ENCODE assay signal across 11 mouse cellular contexts in the genomic region with DNA sequence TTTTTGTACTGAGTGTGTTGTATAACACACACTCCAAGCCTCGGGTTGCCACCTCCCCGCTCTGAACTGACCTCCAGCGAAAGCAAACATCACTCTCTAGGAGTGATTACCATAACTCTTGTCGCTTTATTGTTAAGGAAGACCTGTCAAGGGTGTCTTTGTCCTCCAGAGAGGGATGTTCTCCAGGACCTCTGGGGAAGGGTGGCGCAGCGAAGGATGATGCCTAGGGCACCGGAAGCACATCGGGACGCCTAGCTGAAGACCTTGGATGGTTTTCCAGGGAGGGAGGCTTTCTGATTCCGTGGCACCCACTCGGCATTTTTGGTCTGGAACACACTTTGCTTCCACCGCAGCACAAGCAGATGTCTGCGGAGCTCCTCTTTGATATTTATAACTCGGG. TPM values are rescaled to one million over a fixed set of nuclear protein-coding genes. Genes with fewer than 3 reads are reported as not detected.
A peak's percentile ranks its signal among the peaks of the same experiment; 100 is the strongest.
DNase-seq lines count a peak whose midpoint lies in the region; ATAC-seq lines count a peak whose summit lies in the region.
"Had no signal": no experiment of that assay in that cellular context is flagged by ENCODE, and none has a peak within 500 bp of the region (broad histone marks: within the 10 kb centered on the region; RNA-seq: fewer than 3 reads in every experiment).

No protein-coding gene starts in this region.

- H3K4me2 ChIP-seq in hindbrain, embryonic 12.5 days (replicated peaks): 0 out of 2 replicates have a peak overlapping the region, but pooled peaks have one; percentile 56
- no peak overlapping the region for H3K4me2 ChIP-seq in hindbrain, embryonic 11.5 days (replicated peaks; ENCODE audit: low read depth, low read length)
- H3K4me2 ChIP-seq in midbrain, embryonic 12.5 days (replicated peaks): 0 out of 2 replicates have a peak overlapping the region, but pooled peaks have one; percentile 58
- H3K4me2 ChIP-seq in midbrain, embryonic 14.5 days (ENCODE audit: low read length): no peak overlapping the region
- H3K4me2 ChIP-seq in liver, embryonic 13.5 days: peak overlapping the region; percentile 78

- H3K4me1 ChIP-seq in hindbrain, embryonic 12.5 days: peaks cover 28% of the 10 kb centered on the region
- H3K4me1 ChIP-seq in hindbrain, embryonic 11.5 days (replicated peaks; ENCODE audit: control insufficient read depth, insufficient read depth, low read length): peaks cover 9% of the 10 kb centered on the region
- peaks cover 30% of the 10 kb centered on the region for H3K4me1 ChIP-seq in midbrain, embryonic 12.5 days
- H3K4me1 ChIP-seq in midbrain, embryonic 14.5 days (ENCODE audit: control insufficient read depth, insufficient read depth, low read length): peaks cover 11% of the 10 kb centered on the region; the same call in 1 of the 2 replicates
- peaks cover 36% of the 10 kb centered on the region for H3K4me1 ChIP-seq in liver, embryonic 13.5 days (replicated peaks)

- ATAC-seq in hindbrain, embryonic 12.5 days (ENCODE audit: low FRiP score): no peak
- no peak for ATAC-seq in hindbrain, embryonic 11.5 days (ENCODE audit: low FRiP score)
- ATAC-seq in midbrain, embryonic 12.5 days (ENCODE audit: low FRiP score, low read depth): no peak
- no peak for ATAC-seq in midbrain, embryonic 14.5 days (ENCODE audit: low FRiP score, low TSS enrichment)
- ATAC-seq in liver, embryonic 13.5 days (ENCODE audit: low read depth): no peak

- H3K27ac ChIP-seq in hindbrain, embryonic 12.5 days: no peak overlapping the region
- no peak overlapping the region for H3K27ac ChIP-seq in hindbrain, embryonic 11.5 days (ENCODE audit: low read depth, low read length)
- H3K27ac ChIP-seq in midbrain, embryonic 12.5 days (replicated peaks): no peak overlapping the region
- H3K27ac ChIP-seq in midbrain, embryonic 14.5 days (replicated peaks; ENCODE audit: low read depth, low read length): no peak overlapping the region
- H3K27ac ChIP-seq in liver, embryonic 13.5 days: peak overlapping the region; percentile 29
- H3K27ac ChIP-seq: hindbrain, embryonic 15.5 days; neural tube, embryonic 13.5 days had no signal

- no peaks in the 10 kb centered on the region for H3K9me3 ChIP-seq in hindbrain, embryonic 12.5 days (replicated peaks)
- no peaks in the 10 kb centered on the region for H3K9me3 ChIP-seq in hindbrain, embryonic 11.5 days (ENCODE audit: control insufficient read depth, low read length)
- H3K9me3 ChIP-seq in midbrain, embryonic 12.5 days: no peaks in the 10 kb centered on the region
- no peaks in the 10 kb centered on the region for H3K9me3 ChIP-seq in midbrain, embryonic 14.5 days (ENCODE audit: control insufficient read depth, low read length)
- H3K9me3 ChIP-seq in liver, embryonic 13.5 days (replicated peaks): no peaks in the 10 kb centered on the region
- H3K9me3 ChIP-seq: hindbrain, embryonic 15.5 days; neural tube, embryonic 13.5 days had no signal

- H3K4me3 ChIP-seq in hindbrain, embryonic 12.5 days: no peak overlapping the region
- no peak overlapping the region for H3K4me3 ChIP-seq in hindbrain, embryonic 11.5 days (ENCODE audit: low read depth, low read length)
- H3K4me3 ChIP-seq in midbrain, embryonic 12.5 days: no peak overlapping the region
- H3K4me3 ChIP-seq in midbrain, embryonic 14.5 days (replicated peaks; ENCODE audit: low read depth, low read length): no peak overlapping the region
- peak overlapping the region; percentile 61 for H3K4me3 ChIP-seq in liver, embryonic 13.5 days (replicated peaks)
- H3K4me3 ChIP-seq: hindbrain, embryonic 15.5 days; neural tube, embryonic 13.5 days had no signal

- H3K27me3 ChIP-seq in hindbrain, embryonic 12.5 days: no peaks in the 10 kb centered on the region; the same call in 1 of the 2 replicates
- H3K27me3 ChIP-seq in hindbrain, embryonic 11.5 days (ENCODE audit: control insufficient read depth, insufficient read depth, low read length): no peaks in the 10 kb centered on the region
- H3K27me3 ChIP-seq in midbrain, embryonic 12.5 days: peaks cover 20% of the 10 kb centered on the region; the same call in 1 of the 2 replicates
- H3K27me3 ChIP-seq in midbrain, embryonic 14.5 days (ENCODE audit: control insufficient read depth, insufficient read depth, low read length): no peaks in the 10 kb centered on the region
- no peaks in the 10 kb centered on the region for H3K27me3 ChIP-seq in liver, embryonic 13.5 days
- H3K27me3 ChIP-seq: hindbrain, embryonic 15.5 days; neural tube, embryonic 13.5 days had no signal

- intact Hi-C loops in left cerebral cortex, postnatal 4 days (cut with DNase I): no loop called here

- H3K36me3 ChIP-seq in hindbrain, embryonic 12.5 days: no peaks in the 10 kb centered on the region
- no peaks in the 10 kb centered on the region for H3K36me3 ChIP-seq in hindbrain, embryonic 11.5 days (ENCODE audit: control insufficient read depth, insufficient read depth, low read length)
- H3K36me3 ChIP-seq in midbrain, embryonic 12.5 days: no peaks in the 10 kb centered on the region
- no peaks in the 10 kb centered on the region for H3K36me3 ChIP-seq in midbrain, embryonic 14.5 days (ENCODE audit: control insufficient read depth, insufficient read depth, low read length)
- H3K36me3 ChIP-seq in liver, embryonic 13.5 days: no peaks in the 10 kb centered on the region
- H3K36me3 ChIP-seq: hindbrain, embryonic 15.5 days; neural tube, embryonic 13.5 days had no signal

- no peak overlapping the region for H3K9ac ChIP-seq in hindbrain, embryonic 12.5 days
- H3K9ac ChIP-seq in hindbrain, embryonic 11.5 days (ENCODE audit: low read depth, low read length): no peak overlapping the region
- no peak overlapping the region for H3K9ac ChIP-seq in midbrain, embryonic 12.5 days (replicated peaks)
- no peak overlapping the region for H3K9ac ChIP-seq in midbrain, embryonic 14.5 days (replicated peaks; ENCODE audit: low read length)
- H3K9ac ChIP-seq in liver, embryonic 13.5 days: peak overlapping the region; percentile 66; the same call in 1 of the 2 replicates
- H3K9ac ChIP-seq: hindbrain, embryonic 15.5 days had no signal

- 47% methylated on average over 14 of the region's 14 CpGs for WGBS in hindbrain, embryonic 12.5 days
- 46% methylated on average over 14 of the region's 14 CpGs for WGBS in hindbrain, embryonic 11.5 days
- WGBS in midbrain, embryonic 12.5 days: 63% methylated on average over 14 of the region's 14 CpGs
- WGBS in midbrain, embryonic 14.5 days: 64% methylated on average over 14 of the region's 14 CpGs
- 51% methylated on average over 14 of the region's 14 CpGs for WGBS in liver, embryonic 13.5 days (ENCODE audit: insufficient replicate concordance)

- no peak for DNase-seq in hindbrain, embryonic 11.5 days (ENCODE audit: low spot score)
- DNase-seq in midbrain, embryonic 14.5 days: no peak
- peak; percentile 73 for DNase-seq in R1 (ENCODE audit: low read depth, low spot score)
- DNase-seq in liver, embryonic 13.5 days: no peak
- no peak for DNase-seq in layer of hippocampus, adult 11-12 months (ENCODE audit: low spot score)
- no peak for DNase-seq in left cerebral cortex, postnatal 4 days
- DNase-seq: cerebellum, adult 11 months had no signal

RNA-seq across cellular contexts. Expression of gene Zfp217, which starts 59.0 kb away (rescaled TPM):
- polyA plus RNA-seq in hindbrain, embryonic 12.5 days (2016; fragmentation: Nextera tagmentation; extraction: Ambion mirVana): 3.7 and 3.9 TPM in 2 replicates
- polyA plus RNA-seq in hindbrain, embryonic 11.5 days (2014; fragmentation: Nextera tagmentation; extraction: Ambion mirVana): 3.2 and 4.8 TPM in 2 replicates
- 3.0 and 3.5 TPM in 2 replicates for polyA plus RNA-seq in midbrain, embryonic 12.5 days (2016; fragmentation: Nextera tagmentation; extraction: Ambion mirVana)
- polyA plus RNA-seq in midbrain, embryonic 14.5 days (2014; fragmentation: Nextera tagmentation; extraction: Ambion mirVana): 1.8 TPM in 2 replicates
- 3.6 and 3.7 TPM in 2 replicates for polyA plus RNA-seq in liver, embryonic 13.5 days (2015; fragmentation: Nextera tagmentation; extraction: Ambion mirVana)
- total RNA-seq in left cerebral cortex, postnatal 4 days (2021): 1 to 10 TPM; 3.8 to 4.0 TPM

Comparison
In these comparisons a context has a peak if more than half of its experiments do, and no peak if none do; other contexts are left out.
1. H3K4me2 ChIP-seq: peak in hindbrain, embryonic 12.5 days (single experiment), midbrain, embryonic 12.5 days (single experiment) and liver, embryonic 13.5 days (single experiment); none in hindbrain, embryonic 11.5 days (single experiment) and midbrain, embryonic 14.5 days (single experiment).